Mouse (Mus musculus) embryonic fibroblast, embryonic 13.5 days (primary cell): ENCODE results near the gene 4930524J08Rik.

Source experiments
- CTCF ChIP-seq: IDR thresholded peaks from 2 replicates; pipeline ENCODE4 v1.5.1; 2011; ENCODE audit warnings: mild to moderate bottlenecking, control low read depth, low read length, moderate library complexity, borderline replicate concordance; ENCODE audit not compliant: insufficient read depth
- POLR2A ChIP-seq: IDR thresholded peaks from 2 replicates; pipeline ENCODE4 v1.6.1; 2011; ENCODE audit warnings: low read depth, mild to moderate bottlenecking, control low read depth, low read length, moderate library complexity

DNA sequence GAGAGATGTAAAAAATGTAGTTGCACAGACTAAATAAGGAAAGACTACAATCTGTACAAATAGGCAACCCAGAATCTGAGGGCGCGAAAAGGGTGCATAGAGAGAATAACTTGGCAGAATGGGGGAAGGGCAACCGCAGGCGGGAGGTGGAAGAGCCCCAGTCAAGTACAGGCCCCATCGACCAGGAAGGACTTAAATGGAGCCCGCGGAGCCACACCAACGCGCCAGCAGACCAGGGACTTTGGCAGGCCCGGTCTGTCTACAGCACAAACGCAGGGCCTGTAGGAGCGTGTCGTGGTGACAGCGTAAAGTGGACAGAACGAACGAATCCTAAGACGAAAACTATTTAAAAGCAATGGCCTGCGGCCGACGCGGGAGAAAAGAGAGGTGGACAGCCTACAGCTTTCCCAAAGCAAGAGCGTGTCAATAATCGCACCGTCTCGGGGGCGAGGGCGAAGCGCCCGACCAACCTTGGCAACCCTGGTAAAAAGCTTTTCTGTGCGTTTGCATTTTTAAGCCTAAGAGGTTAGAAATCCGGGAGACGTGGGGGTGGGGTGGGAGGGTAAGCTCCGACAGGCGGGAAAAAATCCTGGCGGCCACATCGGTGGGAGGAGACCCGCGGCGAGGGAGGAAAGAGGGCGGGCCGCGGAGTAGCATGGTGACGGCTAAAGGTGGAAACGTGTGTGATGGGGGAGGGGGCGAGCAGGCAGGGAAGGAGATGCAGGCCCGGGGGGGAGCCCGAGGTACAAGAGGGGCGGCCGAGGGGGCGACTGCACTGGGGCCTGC, 1.2 kb upstream of the 4930524J08Rik start:
- TF ChIP-seq CTCF (no peak), POLR2A (peak; percentile 37; the same call in 1 of the 2 replicates)
